Mouse (Mus musculus): ENCODE results near the gene Ehbp1l1.

GRCm38 (mm10) chr19:5662981-5663913, 62.9 kb downstream of the Ehbp1l1 start, which contains the start of gene Sipa1:
- no peak for TF ChIP-seq CTCF (IDR thresholded peaks at IDR 0.05; ENCODE audit: low read depth, low read length)
- TF ChIP-seq GATA1 (IDR thresholded peaks at IDR 0.05; ENCODE audit: borderline replicate concordance, low read length): no peak

Data from G1E (cell line).